Mouse (Mus musculus) lung, postnatal 0 days (tissue): ENCODE results near the gene Polr1e. TPM values are rescaled to one million over a fixed set of nuclear protein-coding genes. Genes with fewer than 3 reads are reported as not detected.

Experiments used
- ATAC-seq: fragments of 200-750 bp; cut with Nextera tagmentation; 2 replicates; pipeline ENCODE4 v1.8.0; 2017; ENCODE audit warnings: moderate library complexity
- DNase-seq: peaks from one replicate; pipeline ENCODE4 v3.0.0-alpha.2; 2016; ENCODE audit warnings: low spot score
- H3K27ac ChIP-seq: fragments of 300-500 bp; sonication (generic); 2 replicates; pipeline ENCODE4 v1.5.1; 2014; ENCODE audit warnings: antibody characterized with exemption, mild to moderate bottlenecking, low read length, mixed read lengths
- H3K27me3 ChIP-seq: fragments of 300-500 bp; sonication (generic); replicated peaks from 2 replicates; pipeline ENCODE4 v1.6.1; 2014; ENCODE audit warnings: low read length, mixed read lengths; ENCODE audit not compliant: insufficient read depth
- H3K36me3 ChIP-seq: fragments of 300-500 bp; sonication (generic); 2 replicates; pipeline ENCODE4 v1.6.1; 2014; ENCODE audit warnings: low read length, mixed read lengths; ENCODE audit not compliant: insufficient read depth
- H3K4me1 ChIP-seq: fragments of 300-500 bp; sonication (generic); 2 replicates; pipeline ENCODE4 v1.6.1; 2014; ENCODE audit warnings: antibody characterized with exemption, low read depth, low read length, mixed read lengths; ENCODE audit not compliant: insufficient read depth
- H3K4me2 ChIP-seq: fragments of 300-500 bp; sonication (generic); replicated peaks from 2 replicates; pipeline ENCODE4 v1.6.1; 2014; ENCODE audit warnings: low read depth, mild to moderate bottlenecking, low read length, moderate library complexity, mixed read lengths
- H3K4me3 ChIP-seq: fragments of 300-500 bp; sonication (generic); 2 replicates; pipeline ENCODE4 v1.5.1; 2014; ENCODE audit warnings: low read depth, low read length
- H3K9ac ChIP-seq: fragments of 300-500 bp; sonication (generic); replicated peaks from 2 replicates; pipeline ENCODE4 v1.6.1; 2014; ENCODE audit warnings: low read depth, mild to moderate bottlenecking
- H3K9me3 ChIP-seq: fragments of 300-500 bp; sonication (generic); 2 replicates; pipeline ENCODE4 v1.6.1; 2016; ENCODE audit warnings: low read length, mixed read lengths
- CTCF ChIP-seq: IDR thresholded peaks from 2 replicates; pipeline ENCODE4 v1.5.1; 2016; ENCODE audit warnings: antibody characterized with exemption, mild to moderate bottlenecking
- EP300 ChIP-seq: IDR thresholded peaks from 2 replicates; pipeline ENCODE4 v1.6.1; 2016; ENCODE audit warnings: antibody characterized with exemption, mild to moderate bottlenecking, control low read depth
- WGBS: fragments of 180-500 bp; shearing (Covaris S2); extraction: QIAGEN DNeasy Blood & Tissue Kit; methylation state at CpG from one replicate; pipeline ENCODE4 v1.1.7; 2014; 5-methylcytosine and 5-hydroxymethylcytosine counted together
- polyA plus RNA-seq: library from polyadenylated mRNA; unstranded; fragments of >200 nt; fragmentation: Nextera tagmentation; extraction: Ambion mirVana; gene quantifications from 2 replicates; pipeline ENCODE4 v1.2.1, GENCODE M21; 2015

Polr1e gene
- polyA plus RNA-seq, result 13.1 and 15.3 TPM in 2 replicates

DNA sequence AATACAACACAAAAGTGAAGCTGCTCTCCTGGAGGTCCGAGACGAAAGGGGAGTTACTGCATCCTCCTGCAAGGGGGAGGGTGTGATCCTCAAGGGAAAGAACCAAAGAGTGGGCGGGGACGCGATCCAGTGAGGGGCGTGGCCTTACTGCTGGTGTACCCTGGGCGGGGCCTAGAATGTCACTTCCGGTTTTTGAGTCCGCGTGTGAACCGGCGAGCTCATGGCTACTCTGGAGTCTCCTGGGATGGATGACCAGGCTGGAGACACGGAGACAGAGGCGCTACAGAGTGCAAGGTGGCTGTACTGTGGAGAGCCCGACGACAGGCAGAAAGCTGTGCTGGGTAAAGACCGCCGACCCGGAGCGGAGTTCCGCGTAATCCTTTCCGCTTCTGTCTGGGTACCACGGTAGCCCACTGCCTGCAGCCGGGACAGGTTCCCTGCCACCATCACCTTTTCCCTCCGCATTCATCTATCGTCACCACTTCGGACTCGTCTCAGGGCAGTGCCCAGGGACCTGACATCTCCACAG lies at the start of gene Polr1e:
Gene Polr1e (plus strand): TSS at position 132 of the 529 bp plus-strand sequence.
- H3K9ac ChIP-seq, result no peak within 1 kb of the TSS; the same call in 1 of the 2 replicates
- peak; percentile 97 for DNase-seq
- H3K4me1 ChIP-seq, result peaks cover 4% of the 10 kb centered on the region; the same call in 1 of the 2 replicates
- no peaks in the 10 kb centered on the region for H3K9me3 ChIP-seq
- ATAC-seq, result peak; percentile 98
- H3K4me3 ChIP-seq, result peak within 1 kb of the TSS; percentile 50
- under 1% methylated on average over 29 of the region's 29 CpGs for WGBS
- no peak within 1 kb of the TSS for H3K27ac ChIP-seq
- H3K36me3 ChIP-seq, result no peaks in the 10 kb centered on the region
- TF ChIP-seq CTCF (0 out of 2 replicates have a peak, but pooled peaks have one; percentile 4), EP300 (no peak)
- H3K27me3 ChIP-seq, result no peaks in the 10 kb centered on the region
- peak within 1 kb of the TSS; percentile 90 for H3K4me2 ChIP-seq

DNA sequence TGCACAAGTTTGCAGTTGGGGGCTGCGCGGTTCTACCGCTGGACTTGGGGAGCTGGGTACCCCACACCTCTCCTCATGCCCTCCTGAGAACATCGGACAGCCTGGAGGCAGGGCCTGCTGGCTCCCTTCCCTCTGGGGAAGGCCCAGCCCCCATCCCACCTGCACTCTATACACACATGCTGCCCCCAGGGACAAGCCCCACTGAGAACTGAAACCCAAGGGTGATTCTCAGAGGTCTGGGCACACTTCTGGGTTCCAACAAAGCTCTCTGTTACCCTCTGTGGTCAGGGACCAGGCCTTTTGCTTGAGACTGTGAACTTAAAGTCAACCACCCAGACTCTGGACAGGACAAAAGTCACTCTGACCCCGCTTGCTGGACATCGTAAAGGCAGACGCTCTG lies 48.3 kb upstream of the Polr1e start:
- TF ChIP-seq EP300, result no peak
- TF ChIP-seq CTCF, result no peak
- Histone ChIP-seq H3K4me3 (no peak overlapping the region), H3K4me2 (no peak overlapping the region), H3K27ac (no peak overlapping the region), H3K9me3 (no peaks in the 10 kb centered on the region), H3K9ac (no peak overlapping the region), H3K27me3 (no peaks in the 10 kb centered on the region), H3K4me1 (no peaks in the 10 kb centered on the region), H3K36me3 (no peaks in the 10 kb centered on the region)
- WGBS, result 91% methylated on average over 7 of the region's 7 CpGs
- ATAC-seq, result no peak
- no peak for DNase-seq

DNA sequence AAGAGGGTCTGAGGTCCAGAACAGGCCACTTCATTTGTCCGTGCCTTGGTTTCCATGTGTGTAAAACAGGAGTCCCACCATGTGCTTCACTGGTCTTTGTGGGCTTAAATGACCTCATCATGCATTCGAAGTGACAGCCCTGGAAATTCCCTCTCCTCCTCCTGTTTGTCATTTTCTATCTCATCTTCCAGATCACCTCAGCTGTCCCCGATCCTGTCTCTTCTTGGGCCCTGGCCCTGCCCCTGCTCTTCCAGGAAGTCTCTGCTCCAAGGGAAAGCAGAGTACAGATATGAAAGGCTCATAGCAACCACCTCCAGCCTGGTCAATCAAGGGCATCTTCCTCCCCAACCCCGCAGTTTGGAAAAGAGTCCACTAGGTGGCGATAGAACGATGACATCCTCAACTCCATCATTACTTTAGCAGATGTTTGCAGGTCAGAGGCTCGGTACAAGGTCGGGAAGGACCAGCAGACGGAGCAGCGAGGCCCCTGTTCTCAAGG lies 47.7 kb upstream of the Polr1e start:
- H3K27me3 ChIP-seq, result no peaks in the 10 kb centered on the region
- DNase-seq (peak; percentile 53), ATAC-seq (peak; percentile 33)
- TF ChIP-seq CTCF (peak; percentile 86), EP300 (no peak)
- WGBS, result 20% methylated on average over 10 of the region's 10 CpGs
- H3K4me1 ChIP-seq, result no peaks in the 10 kb centered on the region
- H3K9me3 ChIP-seq, result no peaks in the 10 kb centered on the region
- H3K9ac ChIP-seq, result no peak overlapping the region
- H3K27ac ChIP-seq, result no peak overlapping the region
- H3K36me3 ChIP-seq, result no peaks in the 10 kb centered on the region
- no peak overlapping the region for H3K4me2 ChIP-seq
- H3K4me3 ChIP-seq, result no peak overlapping the region

DNA sequence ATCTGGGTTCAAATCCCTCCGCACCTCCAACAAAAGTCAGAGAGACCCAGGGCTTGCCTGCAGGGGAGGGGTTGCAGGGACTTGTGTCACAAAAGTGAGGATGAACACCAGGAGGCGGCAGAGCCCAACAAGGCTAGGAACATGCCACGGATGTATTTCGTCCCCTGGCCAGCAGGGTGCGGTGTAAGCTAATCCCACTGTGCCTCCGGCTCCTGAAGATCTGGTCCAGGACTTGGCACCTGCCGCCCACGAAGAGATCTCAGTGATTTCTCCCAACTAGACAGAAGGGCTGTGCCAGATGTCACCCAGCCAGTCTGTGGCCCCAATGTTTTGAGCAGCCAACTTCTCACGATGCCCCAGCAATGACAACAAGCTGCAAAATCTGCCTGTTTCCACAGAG lies 44.9 kb upstream of the Polr1e start:
- Histone ChIP-seq H3K27ac (no peak overlapping the region), H3K4me1 (no peaks in the 10 kb centered on the region), H3K4me2 (peak overlapping the region; percentile 32), H3K9me3 (no peaks in the 10 kb centered on the region), H3K9ac (no peak overlapping the region), H3K27me3 (no peaks in the 10 kb centered on the region), H3K4me3 (peak overlapping the region; percentile 8; the same call in 1 of the 2 replicates), H3K36me3 (no peaks in the 10 kb centered on the region)
- no peak for TF ChIP-seq EP300
- peak; percentile 99 for TF ChIP-seq CTCF
- 10% methylated on average over 9 of the region's 9 CpGs for WGBS
- ATAC-seq (peak; percentile 84), DNase-seq (peak; percentile 93)

DNA sequence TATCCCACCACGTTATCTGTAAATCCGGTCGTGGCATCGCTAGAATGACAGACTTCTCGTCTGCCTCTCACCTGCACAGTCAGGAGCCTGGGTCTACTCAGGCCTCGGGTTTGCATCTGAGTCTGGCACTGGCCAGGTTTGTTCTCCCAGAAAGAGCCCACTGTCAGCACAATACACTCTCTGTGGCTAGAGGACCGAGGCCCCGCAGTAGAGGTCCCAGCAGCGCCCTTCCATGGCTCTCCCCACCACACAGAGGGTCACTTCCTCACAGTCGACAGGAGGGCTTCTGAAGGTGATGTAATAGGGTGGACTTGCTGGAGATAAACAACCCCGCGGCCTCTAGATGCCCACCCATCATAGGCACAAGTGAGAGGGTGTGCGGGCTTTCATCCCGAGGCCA lies 44.5 kb upstream of the Polr1e start:
- no peak overlapping the region for H3K9ac ChIP-seq
- H3K27me3 ChIP-seq, result no peaks in the 10 kb centered on the region
- H3K27ac ChIP-seq, result no peak overlapping the region
- no peak for DNase-seq
- WGBS, result 40% methylated on average over 14 of the region's 14 CpGs
- no peaks in the 10 kb centered on the region for H3K4me1 ChIP-seq
- peak overlapping the region; percentile 8; the same call in 1 of the 2 replicates for H3K4me3 ChIP-seq
- no peaks in the 10 kb centered on the region for H3K36me3 ChIP-seq
- no peaks in the 10 kb centered on the region for H3K9me3 ChIP-seq
- ATAC-seq, result peak; percentile 18
- TF ChIP-seq EP300, result no peak
- TF ChIP-seq CTCF, result no peak
- H3K4me2 ChIP-seq, result peak overlapping the region; percentile 32

DNA sequence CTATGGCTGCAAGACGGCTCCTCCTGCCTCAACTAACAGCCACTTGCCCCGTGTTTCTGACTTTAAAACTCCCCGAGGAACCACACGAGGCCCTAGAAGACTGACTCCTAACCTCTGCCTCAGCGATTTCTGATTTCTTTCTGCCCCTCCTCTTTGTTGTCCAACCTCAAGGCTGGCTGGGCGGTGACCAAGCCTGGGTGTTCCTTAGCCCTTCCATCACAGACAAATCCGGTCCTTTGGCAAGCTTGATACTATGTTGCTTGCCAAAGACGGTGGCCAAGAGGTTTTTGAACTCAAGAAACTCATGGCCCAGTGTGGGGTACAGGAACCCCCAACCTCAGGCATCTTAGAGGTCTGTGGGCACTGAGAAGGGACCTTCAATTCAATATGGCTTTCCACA lies 44.1 kb upstream of the Polr1e start:
- no peak overlapping the region for H3K4me2 ChIP-seq
- H3K27me3 ChIP-seq, result no peaks in the 10 kb centered on the region
- H3K4me1 ChIP-seq, result no peaks in the 10 kb centered on the region
- H3K9me3 ChIP-seq, result no peaks in the 10 kb centered on the region
- no peaks in the 10 kb centered on the region for H3K36me3 ChIP-seq
- DNase-seq (no peak), ATAC-seq (no peak)
- H3K9ac ChIP-seq, result no peak overlapping the region
- TF ChIP-seq EP300 (no peak), CTCF (no peak)
- WGBS, result 75% methylated on average over 8 of the region's 8 CpGs
- H3K4me3 ChIP-seq, result no peak overlapping the region
- no peak overlapping the region for H3K27ac ChIP-seq
